Mouse (Mus musculus): ENCODE results near the gene Slc25a29.

- TF ChIP-seq CTCF (IDR thresholded peaks at IDR 0.05; ENCODE audit: low read depth), result no peak
- TF ChIP-seq EP300 (optimal IDR thresholded peaks at IDR 0.05), result no peak
Measured at GRCm38 (mm10) chr12:108835208-108835839, 359 bp downstream of the Slc25a29 start.

Measured in stomach, postnatal 0 days (tissue).